Comparison of ENCODE assay signal across 11 mouse cellular contexts in the genomic region with DNA sequence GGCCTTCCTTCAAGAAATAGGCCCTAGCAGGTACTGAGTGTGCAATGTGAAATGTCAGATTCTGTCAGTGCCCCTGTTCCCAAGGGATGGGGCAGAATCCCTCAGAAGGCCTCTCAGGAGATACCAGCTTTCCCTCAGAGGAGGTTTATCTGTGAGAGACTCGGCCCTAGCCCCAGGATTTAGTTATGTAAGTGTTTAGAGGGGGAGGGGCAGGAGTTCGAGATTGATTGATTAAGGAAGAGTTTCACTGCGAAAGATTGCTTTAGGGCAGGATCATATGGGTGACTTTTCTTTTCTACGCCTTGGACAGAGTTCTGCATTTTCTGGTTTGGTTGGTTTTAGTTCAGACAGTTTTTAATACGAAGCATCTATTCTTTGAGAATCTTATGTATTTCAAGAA. TPM values are rescaled to one million over a fixed set of nuclear protein-coding genes. Genes with fewer than 3 reads are reported as not detected.
DNase-seq lines count a peak whose midpoint lies in the region; ATAC-seq lines count a peak whose summit lies in the region.
"Had no signal": no experiment of that assay in that cellular context is flagged by ENCODE, and none has a peak within 500 bp of the region (broad histone marks: within the 10 kb centered on the region; RNA-seq: fewer than 3 reads in every experiment).

No protein-coding gene starts in this region.

- no peak overlapping the region for H3K9ac ChIP-seq in heart, embryonic 16.5 days (ENCODE audit: low read length)
- no peak overlapping the region for H3K9ac ChIP-seq in intestine, embryonic 16.5 days (ENCODE audit: low read depth, low read length)
- H3K9ac ChIP-seq: midbrain, embryonic 13.5 days had no signal

- H3K27ac ChIP-seq in heart, embryonic 16.5 days (ENCODE audit: low read length), result peak overlapping the region; percentile 8
- H3K27ac ChIP-seq in intestine, embryonic 16.5 days (ENCODE audit: low read length), result peak overlapping the region; percentile 97
- H3K27ac ChIP-seq: hindbrain, postnatal 0 days; midbrain, embryonic 13.5 days had no signal

- DNase-seq in heart, adult 18-20 months, result no peak
- peak; percentile 72 for DNase-seq in embryo, embryonic 10.5 days (ENCODE audit: low spot score)
- DNase-seq in mesoderm, embryonic 11.5 days (ENCODE audit: low read depth, low spot score), result peak; percentile 37
- no peak for DNase-seq in layer of hippocampus, postnatal 36 days
- DNase-seq in right cerebral cortex, postnatal 4 days, result no peak
- DNase-seq in frontal cortex, postnatal 10 days (ENCODE audit: low spot score in 2 of 2), result no peak
- DNase-seq: lung, adult 2 months had no signal

- WGBS in heart, embryonic 16.5 days, result 56% methylated on average over 5 of the region's 5 CpGs
- WGBS in intestine, embryonic 16.5 days, result 39% methylated on average over 5 of the region's 5 CpGs

- H3K4me1 ChIP-seq in heart, embryonic 16.5 days (ENCODE audit: control insufficient read depth, insufficient read depth, low read length), result peaks cover 56% of the 10 kb centered on the region
- peaks cover 80% of the 10 kb centered on the region for H3K4me1 ChIP-seq in intestine, embryonic 16.5 days (ENCODE audit: control insufficient read depth, insufficient read depth, low read length)

- H3K9me3 ChIP-seq in heart, embryonic 16.5 days (replicated peaks; ENCODE audit: control insufficient read depth, low read length), result no peaks in the 10 kb centered on the region
- H3K9me3 ChIP-seq in intestine, embryonic 16.5 days (ENCODE audit: control insufficient read depth, low read length), result no peaks in the 10 kb centered on the region
- H3K9me3 ChIP-seq: midbrain, embryonic 13.5 days had no signal

- ATAC-seq in heart, embryonic 16.5 days (replicated peaks; ENCODE audit: extremely low read depth, insufficient read depth, low FRiP score), result no peak
- no peak for ATAC-seq in intestine, embryonic 16.5 days
- ATAC-seq: hindbrain, postnatal 0 days; midbrain, embryonic 13.5 days had no signal

- H3K36me3 ChIP-seq in heart, embryonic 16.5 days (ENCODE audit: control insufficient read depth, insufficient read depth), result peaks cover 6% of the 10 kb centered on the region; the same call in 1 of the 2 replicates
- H3K36me3 ChIP-seq in intestine, embryonic 16.5 days (ENCODE audit: control insufficient read depth, insufficient read depth, low read length), result peaks cover 4% of the 10 kb centered on the region; the same call in 1 of the 2 replicates

- no peak overlapping the region for H3K4me2 ChIP-seq in heart, embryonic 16.5 days (ENCODE audit: low read depth, low read length)
- no peak overlapping the region for H3K4me2 ChIP-seq in intestine, embryonic 16.5 days (ENCODE audit: low read depth, low read length)
- H3K4me2 ChIP-seq: midbrain, embryonic 13.5 days had no signal

- no peaks in the 10 kb centered on the region for H3K27me3 ChIP-seq in heart, embryonic 16.5 days (ENCODE audit: control insufficient read depth, insufficient read depth, low read length)
- no peaks in the 10 kb centered on the region for H3K27me3 ChIP-seq in intestine, embryonic 16.5 days (replicated peaks; ENCODE audit: control insufficient read depth, insufficient read depth, low read length)
- H3K27me3 ChIP-seq: midbrain, embryonic 13.5 days had no signal

- H3K4me3 ChIP-seq in heart, embryonic 16.5 days (ENCODE audit: low read length), result no peak overlapping the region
- no peak overlapping the region for H3K4me3 ChIP-seq in intestine, embryonic 16.5 days (ENCODE audit: low read length)
- H3K4me3 ChIP-seq: midbrain, embryonic 13.5 days had no signal

RNA-seq across cellular contexts. Expression of a gene that starts 20.8 kb away (rescaled TPM):
- polyA plus RNA-seq in heart, embryonic 16.5 days (2015; fragmentation: Nextera tagmentation; extraction: Ambion mirVana), result 35.8 and 42.5 TPM in 2 replicates
- total RNA-seq in heart, adult 18-20 months (2021), result 10 to 100 TPM; 23.0 to 23.5 TPM
- polyA plus RNA-seq in intestine, embryonic 16.5 days (2015; fragmentation: Nextera tagmentation; extraction: Ambion mirVana), result 54.1 and 59.6 TPM in 2 replicates
- 10 to 100 TPM; 24.8 to 26.7 TPM for total RNA-seq in layer of hippocampus, postnatal 36 days (2021)

RNA-seq across cellular contexts. Expression of a gene that starts 51.3 kb away (rescaled TPM):
- polyA plus RNA-seq in heart, embryonic 16.5 days (2015; fragmentation: Nextera tagmentation; extraction: Ambion mirVana), result not detected in 2 replicates
- total RNA-seq in heart, adult 18-20 months (2021), result under 1 TPM; 0.20 to 0.31 TPM
- not detected in 2 replicates for polyA plus RNA-seq in intestine, embryonic 16.5 days (2015; fragmentation: Nextera tagmentation; extraction: Ambion mirVana)
- total RNA-seq in layer of hippocampus, postnatal 36 days (2021), result not detected
- polyA plus RNA-seq: midbrain, embryonic 13.5 days had no signal

RNA-seq across cellular contexts. Expression of a gene that starts 54.1 kb away (rescaled TPM):
- 21.4 and 22.1 TPM in 2 replicates for polyA plus RNA-seq in heart, embryonic 16.5 days (2015; fragmentation: Nextera tagmentation; extraction: Ambion mirVana)
- total RNA-seq in heart, adult 18-20 months (2021), result 1 to 10 TPM; 8.8 to 9.2 TPM
- 37.5 and 37.9 TPM in 2 replicates for polyA plus RNA-seq in intestine, embryonic 16.5 days (2015; fragmentation: Nextera tagmentation; extraction: Ambion mirVana)
- total RNA-seq in layer of hippocampus, postnatal 36 days (2021), result 10 to 100 TPM; 25.7 to 26.6 TPM

Comparison
In these comparisons a context has a peak if more than half of its experiments do, and no peak if none do; other contexts are left out.
1. DNase-seq: peak in embryo, embryonic 10.5 days (single experiment) and mesoderm, embryonic 11.5 days (single experiment); none in heart, adult 18-20 months (0 of 2), layer of hippocampus, postnatal 36 days (0 of 2), right cerebral cortex, postnatal 4 days (single experiment) and frontal cortex, postnatal 10 days (0 of 2).